Mouse (Mus musculus): ENCODE results near the gene Kmt2e. TPM values are rescaled to one million over a fixed set of nuclear protein-coding genes. Genes with fewer than 3 reads are reported as not detected.

The Kmt2e gene
- polyA plus RNA-seq, 1 experiment, result 315 TPM

- WGBS, result 73% methylated on average over 3 of the region's 3 CpGs
- Histone ChIP-seq H3K4me1 (ENCODE audit: control insufficient read depth, insufficient read depth, low read length) (no peaks in the 10 kb centered on the region), H3K27ac (ENCODE audit: insufficient read depth, low read depth, low read length) (no peak overlapping the region), H3K4me3 (ENCODE audit: insufficient read depth, low read depth, low read length) (no peak overlapping the region)
- TF ChIP-seq POLR2A (IDR thresholded peaks at IDR 0.05; ENCODE audit: insufficient read depth, low read depth, low read length), result no peak
- no peak for TF ChIP-seq CTCF (IDR thresholded peaks at IDR 0.05; ENCODE audit: insufficient read depth, low read depth, low read length)
These were observed 30.0 kb downstream of the Kmt2e start for GRCm38 (mm10) chr5:23464247-23464646.

- WGBS, result 80% methylated on average over 8 of the region's 8 CpGs
- TF ChIP-seq POLR2A (IDR thresholded peaks at IDR 0.05; ENCODE audit: insufficient read depth, low read depth, low read length) (no peak), CTCF (IDR thresholded peaks at IDR 0.05; ENCODE audit: insufficient read depth, low read depth, low read length) (no peak)
- no peak overlapping the region for H3K27ac ChIP-seq (ENCODE audit: insufficient read depth, low read depth, low read length)
- no peaks in the 10 kb centered on the region for H3K4me1 ChIP-seq (ENCODE audit: control insufficient read depth, insufficient read depth, low read length)
- H3K4me3 ChIP-seq (ENCODE audit: insufficient read depth, low read depth, low read length), result no peak overlapping the region
These were observed 30.5 kb downstream of the Kmt2e start for GRCm38 (mm10) chr5:23464743-23465142.

- 80% methylated on average over 4 of the region's 4 CpGs for WGBS
- Histone ChIP-seq H3K4me1 (ENCODE audit: control insufficient read depth, insufficient read depth, low read length) (no peaks in the 10 kb centered on the region), H3K4me3 (ENCODE audit: insufficient read depth, low read depth, low read length) (no peak overlapping the region), H3K27ac (ENCODE audit: insufficient read depth, low read depth, low read length) (no peak overlapping the region)
- TF ChIP-seq CTCF (IDR thresholded peaks at IDR 0.05; ENCODE audit: insufficient read depth, low read depth, low read length) (no peak), POLR2A (IDR thresholded peaks at IDR 0.05; ENCODE audit: insufficient read depth, low read depth, low read length) (no peak)
These were observed 32.3 kb downstream of the Kmt2e start for GRCm38 (mm10) chr5:23466546-23466945.

GRCm38 (mm10) chr5:23473098-23473873 lies 39.0 kb downstream of the Kmt2e start:
- Histone ChIP-seq H3K4me1 (ENCODE audit: control insufficient read depth, insufficient read depth, low read length) (no peaks in the 10 kb centered on the region), H3K27ac (ENCODE audit: insufficient read depth, low read depth, low read length) (no peak overlapping the region), H3K4me3 (ENCODE audit: insufficient read depth, low read depth, low read length) (no peak overlapping the region)
- 69% methylated on average over 6 of the region's 6 CpGs for whole genome bisulfite sequencing
- TF ChIP-seq CTCF (IDR thresholded peaks at IDR 0.05; ENCODE audit: insufficient read depth, low read depth, low read length), result no peak
- TF ChIP-seq POLR2A (IDR thresholded peaks at IDR 0.05; ENCODE audit: insufficient read depth, low read depth, low read length), result no peak

- 79% methylated on average over 7 of the region's 7 CpGs for WGBS
- no peak for TF ChIP-seq CTCF (IDR thresholded peaks at IDR 0.05; ENCODE audit: insufficient read depth, low read depth, low read length)
- TF ChIP-seq POLR2A (IDR thresholded peaks at IDR 0.05; ENCODE audit: insufficient read depth, low read depth, low read length), result no peak
- H3K27ac ChIP-seq (ENCODE audit: insufficient read depth, low read depth, low read length), result no peak overlapping the region
- H3K4me3 ChIP-seq (ENCODE audit: insufficient read depth, low read depth, low read length), result no peak overlapping the region
- no peaks in the 10 kb centered on the region for H3K4me1 ChIP-seq (ENCODE audit: control insufficient read depth, insufficient read depth, low read length)
These were observed 49.6 kb downstream of the Kmt2e start for GRCm38 (mm10) chr5:23483811-23484210.

GRCm38 (mm10) chr5:23489231-23489630 lies 55.0 kb downstream of the Kmt2e start:
- TF ChIP-seq CTCF (IDR thresholded peaks at IDR 0.05; ENCODE audit: insufficient read depth, low read depth, low read length), result no peak
- no peak for TF ChIP-seq POLR2A (IDR thresholded peaks at IDR 0.05; ENCODE audit: insufficient read depth, low read depth, low read length)
- H3K27ac ChIP-seq (ENCODE audit: insufficient read depth, low read depth, low read length), result no peak overlapping the region
- WGBS, result 75% methylated on average over 4 of the region's 4 CpGs
- no peak overlapping the region for H3K4me3 ChIP-seq (ENCODE audit: insufficient read depth, low read depth, low read length)
- H3K4me1 ChIP-seq (ENCODE audit: control insufficient read depth, insufficient read depth, low read length), result no peaks in the 10 kb centered on the region

- H3K27ac ChIP-seq (ENCODE audit: insufficient read depth, low read depth, low read length), result no peak overlapping the region
These were observed 56.6 kb downstream of the Kmt2e start for GRCm38 (mm10) chr5:23490797-23491196.

GRCm38 (mm10) chr5:23496396-23496795 lies 62.2 kb downstream of the Kmt2e start:
- Histone ChIP-seq H3K4me3 (ENCODE audit: insufficient read depth, low read depth, low read length) (no peak overlapping the region), H3K4me1 (ENCODE audit: control insufficient read depth, insufficient read depth, low read length) (peaks cover 5% of the 10 kb centered on the region; the same call in 1 of the 2 replicates), H3K27ac (ENCODE audit: insufficient read depth, low read depth, low read length) (no peak overlapping the region)
- WGBS, result 70% methylated on average over 3 of the region's 3 CpGs
- TF ChIP-seq POLR2A (IDR thresholded peaks at IDR 0.05; ENCODE audit: insufficient read depth, low read depth, low read length) (no peak), CTCF (IDR thresholded peaks at IDR 0.05; ENCODE audit: insufficient read depth, low read depth, low read length) (no peak)

More at GRCm38 (mm10) chr5:23490797-23491196, 56.6 kb downstream of the Kmt2e start:
- Histone ChIP-seq H3K4me1 (ENCODE audit: control insufficient read depth, insufficient read depth, low read length) (no peaks in the 10 kb centered on the region), H3K4me3 (ENCODE audit: insufficient read depth, low read depth, low read length) (no peak overlapping the region)
- WGBS, result 46% methylated on average over 2 of the region's 2 CpGs
- TF ChIP-seq POLR2A (IDR thresholded peaks at IDR 0.05; ENCODE audit: insufficient read depth, low read depth, low read length) (no peak), CTCF (IDR thresholded peaks at IDR 0.05; ENCODE audit: insufficient read depth, low read depth, low read length) (no peak)

GRCm38 (mm10) chr5:23496933-23497332 lies 62.7 kb downstream of the Kmt2e start:
- Histone ChIP-seq H3K27ac (ENCODE audit: insufficient read depth, low read depth, low read length) (no peak overlapping the region), H3K4me3 (ENCODE audit: insufficient read depth, low read depth, low read length) (no peak overlapping the region), H3K4me1 (ENCODE audit: control insufficient read depth, insufficient read depth, low read length) (peaks cover 9% of the 10 kb centered on the region)
- TF ChIP-seq POLR2A (IDR thresholded peaks at IDR 0.05; ENCODE audit: insufficient read depth, low read depth, low read length), result no peak
- no peak for TF ChIP-seq CTCF (IDR thresholded peaks at IDR 0.05; ENCODE audit: insufficient read depth, low read depth, low read length)
- 54% methylated on average over 5 of the region's 5 CpGs for WGBS

All from olfactory bulb, adult 2 months (tissue).